Mouse (Mus musculus): ENCODE measurements at regions not wholly inside any gene's neighbourhood (a gene's known extent, or its start where the extent isn't known, plus 50 kb on each side); places are given as distances from the start of the nearest gene placed in this dataset.

- Histone ChIP-seq H3K36me3 (no peaks in the 10 kb centered on the region), H3K9me3 (no peaks in the 10 kb centered on the region), H3K27me3 (replicated peaks) (no peaks in the 10 kb centered on the region), H3K4me1 (replicated peaks) (no peaks in the 10 kb centered on the region), H3K4me2 (replicated peaks) (no peak overlapping the region), H3K9ac (no peak overlapping the region), H3K27ac (no peak overlapping the region), H3K4me3 (replicated peaks) (no peak overlapping the region)
- ATAC-seq = no peak
These were observed 500.2 kb upstream of the Tenm2 start for GRCm38 (mm10) chr11:37735992-37736391.

GRCm38 (mm10) chr11:37735501-37735900 lies 499.7 kb upstream of the Tenm2 start:
- H3K4me2 ChIP-seq (replicated peaks) = no peak overlapping the region
- no peak for ATAC-seq
- H3K36me3 ChIP-seq = no peaks in the 10 kb centered on the region
- no peaks in the 10 kb centered on the region for H3K4me1 ChIP-seq (replicated peaks)
- H3K27me3 ChIP-seq (replicated peaks) = no peaks in the 10 kb centered on the region
- no peak overlapping the region for H3K27ac ChIP-seq
- no peak overlapping the region for H3K4me3 ChIP-seq (replicated peaks)
- no peaks in the 10 kb centered on the region for H3K9me3 ChIP-seq
- H3K9ac ChIP-seq = no peak overlapping the region
- WGBS = 87% methylated on average over 2 of the region's 2 CpGs

- no peaks in the 10 kb centered on the region for H3K4me1 ChIP-seq (replicated peaks)
- ATAC-seq = no peak
- H3K27ac ChIP-seq = no peak overlapping the region
- no peaks in the 10 kb centered on the region for H3K9me3 ChIP-seq
- no peak overlapping the region for H3K4me3 ChIP-seq (replicated peaks)
- H3K9ac ChIP-seq = no peak overlapping the region
- no peaks in the 10 kb centered on the region for H3K36me3 ChIP-seq
- H3K27me3 ChIP-seq (replicated peaks) = no peaks in the 10 kb centered on the region
- H3K4me2 ChIP-seq (replicated peaks) = no peak overlapping the region
- 68% methylated on average over 2 of the region's 2 CpGs for WGBS
These were observed 461.2 kb upstream of the Tenm2 start for GRCm38 (mm10) chr11:37696981-37697380.

GRCm38 (mm10) chr11:37678484-37679193 lies 442.9 kb upstream of the Tenm2 start:
- Histone ChIP-seq H3K36me3 (no peaks in the 10 kb centered on the region), H3K9ac (no peak overlapping the region), H3K4me2 (replicated peaks) (no peak overlapping the region), H3K9me3 (no peaks in the 10 kb centered on the region), H3K4me1 (replicated peaks) (no peaks in the 10 kb centered on the region), H3K27me3 (replicated peaks) (no peaks in the 10 kb centered on the region), H3K27ac (no peak overlapping the region), H3K4me3 (replicated peaks) (no peak overlapping the region)
- no peak for ATAC-seq
- 68% methylated on average over 1 of the region's 1 CpGs for WGBS

- Histone ChIP-seq H3K4me2 (replicated peaks) (no peak overlapping the region), H3K4me3 (replicated peaks) (no peak overlapping the region), H3K9me3 (no peaks in the 10 kb centered on the region), H3K4me1 (replicated peaks) (no peaks in the 10 kb centered on the region), H3K27ac (no peak overlapping the region), H3K9ac (no peak overlapping the region), H3K27me3 (replicated peaks) (no peaks in the 10 kb centered on the region), H3K36me3 (no peaks in the 10 kb centered on the region)
- WGBS = 62% methylated on average over 3 of the region's 3 CpGs
- ATAC-seq = no peak
These were observed 435.6 kb upstream of the Tenm2 start for GRCm38 (mm10) chr11:37671320-37671719.

- ATAC-seq = no peak
- Histone ChIP-seq H3K4me2 (replicated peaks) (no peak overlapping the region), H3K36me3 (no peaks in the 10 kb centered on the region), H3K9ac (no peak overlapping the region), H3K27ac (no peak overlapping the region), H3K4me3 (replicated peaks) (no peak overlapping the region), H3K4me1 (replicated peaks) (no peaks in the 10 kb centered on the region), H3K9me3 (no peaks in the 10 kb centered on the region), H3K27me3 (replicated peaks) (no peaks in the 10 kb centered on the region)
- 78% methylated on average over 1 of the region's 1 CpGs for WGBS
These were observed 431.2 kb upstream of the Tenm2 start for GRCm38 (mm10) chr11:37666925-37667324.

GRCm38 (mm10) chr11:37650095-37650494 lies 414.3 kb upstream of the Tenm2 start:
- H3K27me3 ChIP-seq (replicated peaks) = no peaks in the 10 kb centered on the region
- H3K36me3 ChIP-seq = no peaks in the 10 kb centered on the region
- H3K4me2 ChIP-seq (replicated peaks) = no peak overlapping the region
- no peaks in the 10 kb centered on the region for H3K4me1 ChIP-seq (replicated peaks)
- no peak overlapping the region for H3K9ac ChIP-seq
- ATAC-seq = no peak
- no peaks in the 10 kb centered on the region for H3K9me3 ChIP-seq
- H3K27ac ChIP-seq = no peak overlapping the region
- 86% methylated on average over 11 of the region's 11 CpGs for WGBS
- no peak overlapping the region for H3K4me3 ChIP-seq (replicated peaks)

GRCm38 (mm10) chr11:37623290-37623689 lies 387.5 kb upstream of the Tenm2 start:
- WGBS = 67% methylated on average over 2 of the region's 2 CpGs

GRCm38 (mm10) chr11:37600533-37600932 lies 364.8 kb upstream of the Tenm2 start:
- no peak for ATAC-seq
- Histone ChIP-seq H3K4me3 (replicated peaks) (no peak overlapping the region), H3K4me1 (replicated peaks) (no peaks in the 10 kb centered on the region), H3K36me3 (no peaks in the 10 kb centered on the region), H3K9me3 (no peaks in the 10 kb centered on the region), H3K4me2 (replicated peaks) (no peak overlapping the region), H3K27ac (no peak overlapping the region), H3K9ac (no peak overlapping the region), H3K27me3 (replicated peaks) (no peaks in the 10 kb centered on the region)
- WGBS = 42% methylated on average over 1 of the region's 1 CpGs

More at GRCm38 (mm10) chr11:37623290-37623689, 387.5 kb upstream of the Tenm2 start:
- no peak overlapping the region for H3K9ac ChIP-seq
- H3K27me3 ChIP-seq (replicated peaks) = no peaks in the 10 kb centered on the region
- no peaks in the 10 kb centered on the region for H3K9me3 ChIP-seq
- no peak overlapping the region for H3K4me3 ChIP-seq (replicated peaks)
- H3K4me2 ChIP-seq (replicated peaks) = no peak overlapping the region
- H3K36me3 ChIP-seq = no peaks in the 10 kb centered on the region
- H3K4me1 ChIP-seq (replicated peaks) = no peaks in the 10 kb centered on the region
- ATAC-seq = no peak
- no peak overlapping the region for H3K27ac ChIP-seq

- Histone ChIP-seq H3K27me3 (replicated peaks) (no peaks in the 10 kb centered on the region), H3K9me3 (no peaks in the 10 kb centered on the region), H3K36me3 (no peaks in the 10 kb centered on the region), H3K9ac (no peak overlapping the region), H3K4me3 (replicated peaks) (no peak overlapping the region), H3K27ac (no peak overlapping the region), H3K4me1 (replicated peaks) (no peaks in the 10 kb centered on the region), H3K4me2 (replicated peaks) (no peak overlapping the region)
- 62% methylated on average over 2 of the region's 2 CpGs for WGBS
- no peak for ATAC-seq
These were observed 346.5 kb upstream of the Tenm2 start for GRCm38 (mm10) chr11:37582236-37582635.

GRCm38 (mm10) chr11:37533624-37534023 lies 297.9 kb upstream of the Tenm2 start:
- H3K36me3 ChIP-seq = no peaks in the 10 kb centered on the region
- no peaks in the 10 kb centered on the region for H3K9me3 ChIP-seq
- H3K4me1 ChIP-seq (replicated peaks) = peaks cover 2% of the 10 kb centered on the region; the same call in 1 of the 2 replicates
- ATAC-seq = no peak
- H3K9ac ChIP-seq = no peak overlapping the region
- no peak overlapping the region for H3K4me3 ChIP-seq (replicated peaks)
- no peaks in the 10 kb centered on the region for H3K27me3 ChIP-seq (replicated peaks)
- no peak overlapping the region for H3K4me2 ChIP-seq (replicated peaks)
- WGBS = 71% methylated on average over 2 of the region's 2 CpGs
- no peak overlapping the region for H3K27ac ChIP-seq

GRCm38 (mm10) chr11:37532476-37532875 lies 296.7 kb upstream of the Tenm2 start:
- Histone ChIP-seq H3K27ac (no peak overlapping the region), H3K4me3 (replicated peaks) (no peak overlapping the region), H3K4me1 (replicated peaks) (peaks cover 2% of the 10 kb centered on the region; the same call in 1 of the 2 replicates), H3K9me3 (no peaks in the 10 kb centered on the region), H3K9ac (no peak overlapping the region), H3K27me3 (replicated peaks) (no peaks in the 10 kb centered on the region), H3K4me2 (replicated peaks) (no peak overlapping the region), H3K36me3 (no peaks in the 10 kb centered on the region)
- no peak for ATAC-seq
- WGBS = 39% methylated on average over 2 of the region's 2 CpGs

GRCm38 (mm10) chr11:37498463-37499015 lies 262.8 kb upstream of the Tenm2 start:
- Histone ChIP-seq H3K27me3 (replicated peaks) (no peaks in the 10 kb centered on the region), H3K9me3 (no peaks in the 10 kb centered on the region), H3K27ac (no peak overlapping the region), H3K4me3 (replicated peaks) (no peak overlapping the region), H3K36me3 (no peaks in the 10 kb centered on the region), H3K4me2 (replicated peaks) (no peak overlapping the region), H3K4me1 (replicated peaks) (no peaks in the 10 kb centered on the region), H3K9ac (no peak overlapping the region)
- 78% methylated on average over 3 of the region's 3 CpGs for WGBS
- ATAC-seq = no peak
